Mouse (Mus musculus) forebrain, embryonic 15.5 days (tissue): Measurements from ENCODE around the gene AU021092. TPM values are rescaled to one million over a fixed set of nuclear protein-coding genes. Genes with fewer than 3 reads are reported as not detected.
A peak's percentile ranks its signal among the peaks of the same experiment; 100 is the strongest.

ENCODE experiments used
- ATAC-seq: fragments of 200-750 bp; cut with Nextera tagmentation; replicated peaks from 2 replicates; pipeline ENCODE4 v1.8.0; 2017; ENCODE audit warnings: mild to moderate bottlenecking, moderate TSS enrichment, moderate library complexity
- H3K27ac ChIP-seq: fragments of 300-500 bp; sonication (generic); replicated peaks from 2 replicates; pipeline ENCODE4 v1.5.1; 2015; ENCODE audit warnings: mild to moderate bottlenecking, inconsistent platforms
- H3K27me3 ChIP-seq: fragments of 300-500 bp; sonication (generic); 2 replicates; pipeline ENCODE4 v1.6.1; 2015; ENCODE audit warnings: inconsistent platforms
- H3K36me3 ChIP-seq: fragments of 300-500 bp; sonication (generic); 2 replicates; pipeline ENCODE4 v1.6.1; 2015; ENCODE audit warnings: mild to moderate bottlenecking, inconsistent platforms
- H3K4me1 ChIP-seq: fragments of 300-500 bp; sonication (generic); 2 replicates; pipeline ENCODE4 v1.6.1; 2015; ENCODE audit warnings: inconsistent platforms
- H3K4me2 ChIP-seq: fragments of 300-500 bp; sonication (generic); replicated peaks from 2 replicates; pipeline ENCODE4 v1.6.1; 2015; ENCODE audit warnings: mild to moderate bottlenecking, inconsistent platforms
- H3K4me3 ChIP-seq: fragments of 300-500 bp; sonication (generic); 2 replicates; pipeline ENCODE4 v1.5.1; 2015; ENCODE audit warnings: mild to moderate bottlenecking, inconsistent platforms
- H3K9ac ChIP-seq: fragments of 300-500 bp; sonication (generic); replicated peaks from 2 replicates; pipeline ENCODE4 v1.6.1; 2015; ENCODE audit warnings: mild to moderate bottlenecking, inconsistent platforms
- H3K9me3 ChIP-seq: fragments of 300-500 bp; sonication (generic); 2 replicates; pipeline ENCODE4 v1.6.1; 2016; ENCODE audit warnings: inconsistent platforms
- WGBS: fragments of 180-500 bp; shearing (Covaris S2); methylation state at CpG from one replicate; pipeline ENCODE4 v1.1.7; 2015; ENCODE audit warnings: mixed read lengths; 5-methylcytosine and 5-hydroxymethylcytosine counted together
- polyA plus RNA-seq: library from polyadenylated mRNA; unstranded; fragments of >200 nt; fragmentation: Nextera tagmentation; extraction: Ambion mirVana; gene quantifications from 2 replicates; pipeline ENCODE4 v1.2.1, GENCODE M21; 2015

The AU021092 gene
- polyA plus RNA-seq, 1 experiment from 2014 or later, result 12.5 TPM

DNA sequence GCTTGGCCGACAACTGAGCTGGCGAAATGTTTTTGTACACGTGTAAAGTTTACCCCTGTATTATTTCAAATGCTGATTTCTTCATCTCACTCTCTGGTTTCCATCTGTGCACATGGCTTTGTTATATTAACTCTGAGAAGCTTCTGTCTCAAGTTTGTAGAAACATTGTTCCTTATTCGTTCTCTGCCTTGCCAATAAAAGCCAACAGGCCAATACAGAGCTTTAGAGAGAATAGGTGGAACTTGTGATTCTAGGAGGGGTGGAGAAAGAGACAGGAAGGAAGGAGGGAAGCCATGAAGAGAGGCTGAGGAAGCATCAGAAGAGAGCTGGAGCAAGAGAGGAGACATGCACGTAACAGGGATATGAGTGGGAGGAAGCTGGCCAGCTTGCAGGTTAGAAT lies 16.0 kb downstream of the AU021092 start:
- peaks cover 3% of the 10 kb centered on the region; the same call in 1 of the 2 replicates for H3K27me3 ChIP-seq
- ATAC-seq, result no peak
- H3K4me3 ChIP-seq, result no peak overlapping the region
- no peaks in the 10 kb centered on the region for H3K36me3 ChIP-seq
- no peaks in the 10 kb centered on the region for H3K9me3 ChIP-seq
- H3K4me2 ChIP-seq, result no peak overlapping the region
- WGBS, result 72% methylated on average over 5 of the region's 5 CpGs
- no peak overlapping the region for H3K9ac ChIP-seq
- peaks cover 17% of the 10 kb centered on the region for H3K4me1 ChIP-seq
- no peak overlapping the region for H3K27ac ChIP-seq

DNA sequence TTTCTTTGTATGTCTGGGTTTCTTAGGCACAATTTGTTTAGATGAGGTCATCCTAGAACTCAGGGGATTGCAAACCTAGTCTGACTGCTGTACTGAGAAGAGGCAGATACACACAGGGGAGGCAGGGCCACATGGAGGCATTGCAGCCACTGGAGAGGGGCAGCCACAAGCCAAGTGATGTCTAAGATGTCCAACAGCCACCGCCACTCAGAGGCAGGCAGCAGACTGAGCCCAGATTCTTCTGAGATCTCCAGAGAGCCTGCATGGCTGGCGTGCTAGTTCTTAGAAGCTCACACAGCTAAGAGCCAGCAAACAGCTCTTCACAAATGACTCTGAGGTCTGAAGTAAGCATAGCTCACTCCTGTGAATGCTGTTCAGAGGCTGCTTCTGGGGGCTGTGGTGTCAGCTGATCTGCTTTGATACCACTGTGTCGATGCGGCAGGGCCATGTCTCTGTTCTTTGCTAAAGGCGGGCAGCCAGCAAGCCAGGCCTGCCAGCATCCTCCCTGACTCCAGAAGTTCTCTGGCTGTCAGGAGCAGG lies 16.6 kb downstream of the AU021092 start:
- no peak for ATAC-seq
- peaks cover 3% of the 10 kb centered on the region; the same call in 1 of the 2 replicates for H3K27me3 ChIP-seq
- peaks cover 17% of the 10 kb centered on the region for H3K4me1 ChIP-seq
- H3K9me3 ChIP-seq, result no peaks in the 10 kb centered on the region
- no peak overlapping the region for H3K4me2 ChIP-seq
- H3K9ac ChIP-seq, result no peak overlapping the region
- H3K4me3 ChIP-seq, result no peak overlapping the region
- no peaks in the 10 kb centered on the region for H3K36me3 ChIP-seq
- WGBS, result 86% methylated on average over 5 of the region's 5 CpGs
- H3K27ac ChIP-seq, result no peak overlapping the region

DNA sequence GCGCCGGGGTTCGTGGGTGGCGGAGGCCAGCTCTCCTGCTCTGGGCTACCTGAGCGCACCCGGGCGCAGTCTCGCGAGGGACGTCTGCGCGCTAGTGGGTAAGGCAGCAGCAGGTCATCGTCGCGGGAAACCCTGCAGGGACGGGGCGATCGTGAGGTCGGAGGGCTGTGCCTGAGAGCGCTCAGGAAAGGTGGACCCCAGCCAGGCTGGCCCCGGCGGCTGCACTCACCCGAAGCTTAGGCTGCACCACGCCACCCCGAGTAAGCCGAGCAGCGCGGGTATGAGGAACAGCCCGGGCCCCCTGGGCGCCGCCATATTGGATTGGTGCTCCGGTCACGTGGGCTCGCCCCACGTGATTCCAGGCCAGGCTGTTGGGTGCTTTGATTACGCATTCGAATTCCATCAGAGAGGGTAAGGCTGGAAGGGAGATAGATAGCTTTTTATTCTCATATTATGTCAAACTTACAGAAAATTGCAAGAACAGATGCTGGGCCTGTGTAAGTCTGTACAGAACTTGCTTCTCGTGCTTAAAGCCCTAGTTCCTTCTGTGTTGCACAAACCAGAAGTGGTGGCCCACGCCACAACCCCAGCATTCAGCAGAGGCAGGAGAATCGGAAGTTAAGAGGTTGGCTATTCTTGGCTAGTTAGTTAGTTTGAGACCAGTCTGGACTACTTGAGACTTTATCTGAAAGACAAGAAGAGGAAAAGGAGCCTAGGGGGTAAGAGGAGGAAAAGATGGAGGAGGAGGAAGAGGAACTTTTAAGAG lies 18.2 kb downstream of the AU021092 start, which contains the start of gene Nagpa:
Gene Nagpa (minus strand): TSS at position 345 of the 766 bp plus-strand sequence.
- Histone ChIP-seq H3K27me3 (peaks cover 3% of the 10 kb centered on the region; the same call in 1 of the 2 replicates), H3K36me3 (no peaks in the 10 kb centered on the region), H3K27ac (peak within 1 kb of the TSS; percentile 33), H3K9me3 (no peaks in the 10 kb centered on the region), H3K9ac (peak within 1 kb of the TSS; percentile 54), H3K4me1 (peaks cover 17% of the 10 kb centered on the region), H3K4me2 (peak within 1 kb of the TSS; percentile 96), H3K4me3 (peak within 1 kb of the TSS; percentile 71)
- ATAC-seq, result peak; percentile 94
- WGBS, result 5% methylated on average over 40 of the region's 40 CpGs

DNA sequence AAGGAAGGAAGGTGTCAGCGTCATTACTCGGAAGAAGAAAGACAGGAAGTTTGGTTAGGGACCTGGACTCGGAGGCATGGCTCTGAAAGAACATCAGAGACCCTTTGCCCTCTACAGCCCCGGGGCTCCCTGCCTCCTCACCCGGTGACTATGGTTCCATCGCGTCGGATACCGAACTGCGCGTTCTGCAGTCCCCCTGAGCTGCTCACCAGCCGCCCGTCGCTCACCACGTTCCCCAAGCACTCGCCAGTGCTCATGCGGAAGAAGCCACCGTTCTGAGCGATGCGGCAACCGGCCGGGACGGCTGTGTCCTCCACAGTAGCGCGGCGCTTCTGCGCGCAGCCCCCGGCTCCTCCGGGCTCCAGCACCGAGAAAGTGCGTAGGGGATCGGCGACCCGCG lies 18.9 kb downstream of the AU021092 start:
- WGBS, result 2% methylated on average over 36 of the region's 36 CpGs
- Histone ChIP-seq H3K9ac (peak overlapping the region; percentile 54), H3K4me2 (peak overlapping the region; percentile 96), H3K27me3 (peaks cover 3% of the 10 kb centered on the region; the same call in 1 of the 2 replicates), H3K9me3 (no peaks in the 10 kb centered on the region), H3K27ac (0 out of 2 replicates have a peak overlapping the region, but pooled peaks have one; percentile 33), H3K36me3 (no peaks in the 10 kb centered on the region), H3K4me1 (peaks cover 17% of the 10 kb centered on the region), H3K4me3 (peak overlapping the region; percentile 71)
- ATAC-seq, result peak; percentile 53

DNA sequence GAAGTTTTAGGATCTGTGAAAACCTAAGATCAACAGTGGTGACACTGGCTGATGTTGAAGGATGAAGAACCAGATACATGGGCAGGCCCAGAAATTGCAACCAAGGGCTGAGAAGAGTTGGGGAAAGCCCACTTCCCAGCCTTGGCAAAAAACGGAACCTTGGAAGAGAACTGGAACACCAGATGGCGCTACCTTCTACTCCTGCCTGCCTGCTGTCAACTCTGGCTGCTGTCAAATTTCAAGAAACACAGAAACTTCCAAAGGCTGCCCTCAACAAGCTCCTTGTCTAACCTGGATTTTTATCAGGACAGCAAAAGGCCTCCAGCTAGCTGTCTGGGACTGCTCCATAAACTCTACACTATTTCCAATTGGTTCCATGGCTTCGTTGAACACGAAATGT lies 19.4 kb downstream of the AU021092 start:
- no peak overlapping the region for H3K9ac ChIP-seq
- H3K4me1 ChIP-seq, result peaks cover 17% of the 10 kb centered on the region
- no peak for ATAC-seq
- H3K4me3 ChIP-seq, result peak overlapping the region; percentile 71
- no peaks in the 10 kb centered on the region for H3K36me3 ChIP-seq
- WGBS, result 17% methylated on average over 4 of the region's 4 CpGs
- peak overlapping the region; percentile 96 for H3K4me2 ChIP-seq
- no peaks in the 10 kb centered on the region for H3K9me3 ChIP-seq
- no peak overlapping the region for H3K27ac ChIP-seq
- peaks cover 3% of the 10 kb centered on the region; the same call in 1 of the 2 replicates for H3K27me3 ChIP-seq

DNA sequence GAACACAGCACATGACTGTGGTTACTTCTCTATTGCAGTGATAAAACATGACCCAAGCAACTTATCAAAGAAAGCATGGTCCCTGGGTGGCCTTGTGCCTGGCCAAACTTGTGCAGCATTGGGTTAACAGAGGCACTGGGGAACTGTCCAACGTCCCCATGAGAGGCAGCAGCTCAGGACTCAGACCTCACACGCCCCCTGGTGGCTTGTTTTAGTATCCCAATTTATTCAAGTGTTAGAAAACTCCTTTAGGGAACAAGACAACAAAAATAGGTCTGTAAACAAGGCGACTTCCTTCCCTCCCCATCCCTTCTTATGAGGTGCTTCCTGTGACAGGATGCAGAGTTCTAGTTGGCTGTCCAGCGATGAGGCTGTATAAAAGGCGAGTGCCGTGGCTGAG lies 27.0 kb downstream of the AU021092 start:
- Histone ChIP-seq H3K9ac (no peak overlapping the region), H3K9me3 (no peaks in the 10 kb centered on the region), H3K4me3 (no peak overlapping the region), H3K4me1 (no peaks in the 10 kb centered on the region), H3K4me2 (no peak overlapping the region), H3K27me3 (no peaks in the 10 kb centered on the region), H3K27ac (no peak overlapping the region), H3K36me3 (no peaks in the 10 kb centered on the region)
- 31% methylated on average over 6 of the region's 6 CpGs for WGBS
- ATAC-seq, result no peak; the same call in 1 of the 2 replicates

DNA sequence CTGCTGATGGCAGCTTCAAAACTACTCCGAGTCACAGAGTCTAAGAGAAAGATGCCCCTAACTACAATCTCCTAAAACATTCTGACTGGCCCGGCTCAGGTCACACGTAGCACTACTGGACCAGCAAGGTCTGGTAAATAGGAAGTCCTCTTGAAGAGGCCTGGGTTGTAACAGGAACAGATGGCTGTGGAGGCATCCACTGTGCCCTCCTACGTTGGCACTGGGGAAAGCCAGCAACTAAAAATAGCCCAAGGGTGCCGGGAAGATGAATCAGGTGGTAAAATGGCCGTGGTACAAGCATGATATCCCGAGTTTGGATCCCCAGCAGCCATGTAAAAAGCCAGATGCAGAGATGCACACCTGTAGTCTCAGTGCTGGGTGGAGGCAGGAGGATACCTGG lies 35.9 kb downstream of the AU021092 start:
- Histone ChIP-seq H3K4me2 (no peak overlapping the region), H3K9ac (no peak overlapping the region), H3K36me3 (no peaks in the 10 kb centered on the region), H3K27me3 (no peaks in the 10 kb centered on the region), H3K4me1 (no peaks in the 10 kb centered on the region), H3K9me3 (no peaks in the 10 kb centered on the region), H3K27ac (no peak overlapping the region), H3K4me3 (no peak overlapping the region)
- 79% methylated on average over 7 of the region's 7 CpGs for WGBS
- no peak for ATAC-seq

DNA sequence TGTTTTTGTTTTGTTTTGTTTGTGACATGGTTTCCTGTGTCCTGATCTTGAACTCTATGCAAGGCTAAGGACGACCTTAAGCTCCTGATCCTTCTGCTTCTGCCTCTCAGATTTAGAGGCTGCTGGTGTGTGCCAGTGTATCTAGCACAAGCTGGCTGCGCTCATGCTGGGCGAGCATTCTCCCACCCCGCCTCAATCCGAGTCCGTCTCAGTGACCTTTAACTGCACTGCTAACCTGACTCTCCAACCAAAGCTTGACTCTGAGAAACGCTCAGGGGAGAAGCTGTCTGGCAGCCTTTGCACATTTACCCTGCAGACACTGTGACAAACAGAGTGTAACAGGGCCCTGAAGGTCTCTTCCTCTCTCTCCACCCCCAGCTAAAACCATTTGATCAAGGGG lies 36.4 kb downstream of the AU021092 start:
- no peak for ATAC-seq
- no peaks in the 10 kb centered on the region for H3K4me1 ChIP-seq
- H3K36me3 ChIP-seq, result no peaks in the 10 kb centered on the region
- no peaks in the 10 kb centered on the region for H3K9me3 ChIP-seq
- no peak overlapping the region for H3K4me2 ChIP-seq
- WGBS, result 66% methylated on average over 7 of the region's 7 CpGs
- no peak overlapping the region for H3K4me3 ChIP-seq
- H3K27ac ChIP-seq, result no peak overlapping the region
- H3K9ac ChIP-seq, result no peak overlapping the region
- no peaks in the 10 kb centered on the region for H3K27me3 ChIP-seq

DNA sequence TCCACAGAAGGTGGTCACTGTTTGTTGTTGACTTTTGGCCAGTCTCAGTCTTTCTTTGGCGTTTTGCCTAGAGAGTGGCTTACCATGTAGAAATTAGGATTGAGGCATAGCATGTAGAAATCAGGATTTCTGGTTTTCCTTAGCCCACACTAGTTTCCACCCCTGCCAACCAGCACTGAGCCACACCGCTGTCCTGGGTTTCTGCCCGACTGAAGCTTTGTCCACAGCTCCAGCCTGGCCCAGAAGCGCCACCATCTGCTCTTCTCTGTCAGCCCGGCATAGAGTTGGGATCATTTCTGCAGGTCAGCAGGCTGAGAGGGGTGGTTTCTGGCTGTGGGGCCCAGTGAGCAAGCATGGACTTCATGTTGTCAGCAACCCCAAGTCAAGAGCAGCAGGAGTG lies 37.1 kb downstream of the AU021092 start:
- 86% methylated on average over 5 of the region's 5 CpGs for WGBS
- no peak for ATAC-seq
- Histone ChIP-seq H3K9me3 (no peaks in the 10 kb centered on the region), H3K27me3 (no peaks in the 10 kb centered on the region), H3K4me3 (no peak overlapping the region), H3K4me2 (no peak overlapping the region), H3K4me1 (no peaks in the 10 kb centered on the region), H3K36me3 (no peaks in the 10 kb centered on the region), H3K27ac (no peak overlapping the region), H3K9ac (no peak overlapping the region)

DNA sequence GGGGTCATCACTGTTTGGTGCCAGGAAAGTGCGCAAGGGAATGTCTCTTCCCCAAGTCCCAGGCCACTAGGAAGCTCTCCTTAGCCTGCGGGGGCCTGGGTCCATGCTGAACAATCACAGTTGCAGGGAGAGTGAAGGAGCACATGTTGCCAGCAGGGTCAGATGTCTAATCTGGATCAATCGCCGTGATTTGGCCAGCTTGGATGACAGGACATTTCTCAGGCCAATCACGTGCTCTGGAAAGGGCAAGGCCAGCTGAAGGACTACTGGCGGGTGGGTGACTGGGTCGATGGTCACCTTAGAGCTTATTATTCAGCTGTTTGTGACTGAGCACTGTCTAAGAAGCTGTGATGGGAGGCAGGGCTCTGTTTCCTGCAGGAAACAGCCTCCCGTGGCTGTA lies 38.0 kb downstream of the AU021092 start:
- H3K4me2 ChIP-seq, result no peak overlapping the region
- no peaks in the 10 kb centered on the region for H3K27me3 ChIP-seq
- 62% methylated on average over 8 of the region's 8 CpGs for WGBS
- ATAC-seq, result no peak
- no peaks in the 10 kb centered on the region for H3K36me3 ChIP-seq
- H3K27ac ChIP-seq, result no peak overlapping the region
- no peaks in the 10 kb centered on the region for H3K4me1 ChIP-seq
- no peak overlapping the region for H3K9ac ChIP-seq
- H3K4me3 ChIP-seq, result no peak overlapping the region
- H3K9me3 ChIP-seq, result no peaks in the 10 kb centered on the region

DNA sequence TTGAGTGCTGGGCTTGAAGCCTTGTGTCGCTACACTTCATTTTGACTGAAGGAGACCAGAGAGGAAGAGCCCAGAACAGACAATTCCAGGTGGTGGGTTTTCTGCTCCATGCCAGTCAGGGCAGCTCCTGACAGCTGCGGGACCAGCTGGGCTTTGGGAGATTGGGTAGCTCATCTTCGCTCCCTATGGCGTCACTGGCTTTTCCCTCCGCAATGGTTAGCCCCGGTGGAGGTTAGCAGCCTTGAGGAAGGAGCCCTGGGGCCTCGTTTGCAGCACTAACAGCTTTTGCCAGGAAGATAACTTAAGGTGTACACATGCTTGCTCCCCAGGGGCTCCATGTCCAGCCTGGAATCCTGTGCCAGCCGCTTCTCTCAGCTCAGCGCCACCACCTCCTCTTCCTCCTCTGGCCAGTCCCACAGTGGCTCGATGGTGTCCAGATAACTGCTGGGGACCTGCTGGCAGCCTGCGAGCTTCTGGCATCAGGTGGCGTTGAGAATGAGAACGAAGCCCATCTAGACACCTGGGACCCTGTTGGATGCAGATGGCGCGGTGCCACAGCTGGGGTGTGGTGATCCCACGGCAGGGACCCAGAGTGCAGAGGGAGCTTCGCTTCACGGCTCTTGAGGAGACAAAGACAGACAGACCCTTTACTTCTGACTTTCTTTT lies 38.7 kb downstream of the AU021092 start:
- no peaks in the 10 kb centered on the region for H3K36me3 ChIP-seq
- WGBS, result 81% methylated on average over 18 of the region's 18 CpGs
- ATAC-seq, result no peak
- no peaks in the 10 kb centered on the region for H3K27me3 ChIP-seq
- no peak overlapping the region for H3K4me3 ChIP-seq
- H3K9me3 ChIP-seq, result no peaks in the 10 kb centered on the region
- H3K4me2 ChIP-seq, result no peak overlapping the region
- H3K4me1 ChIP-seq, result no peaks in the 10 kb centered on the region
- no peak overlapping the region for H3K27ac ChIP-seq
- H3K9ac ChIP-seq, result no peak overlapping the region

DNA sequence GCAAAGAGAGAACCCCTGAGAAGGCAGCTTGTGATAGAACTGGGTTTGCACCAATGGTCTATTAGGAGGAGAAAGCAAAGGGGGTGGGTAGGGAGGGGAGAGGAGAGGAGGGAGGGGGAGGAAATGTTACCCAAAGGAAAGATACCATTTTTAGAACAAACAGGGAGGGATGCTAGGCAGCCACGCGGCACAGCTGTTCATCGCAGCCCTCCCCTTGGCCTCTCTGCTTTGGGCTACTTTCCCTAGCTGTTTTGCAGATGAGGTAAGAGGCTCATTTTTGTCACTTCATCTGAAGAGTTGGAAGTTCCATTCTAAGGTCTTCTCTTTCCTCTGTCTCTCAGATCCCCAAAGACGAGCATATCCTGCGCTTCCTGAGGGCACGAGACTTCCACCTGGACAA lies 49.5 kb downstream of the AU021092 start:
- 96% methylated on average over 6 of the region's 6 CpGs for WGBS
- Histone ChIP-seq H3K9ac (no peak overlapping the region), H3K4me1 (no peaks in the 10 kb centered on the region), H3K9me3 (no peaks in the 10 kb centered on the region), H3K4me3 (no peak overlapping the region), H3K4me2 (no peak overlapping the region), H3K36me3 (no peaks in the 10 kb centered on the region), H3K27ac (no peak overlapping the region), H3K27me3 (no peaks in the 10 kb centered on the region)
- no peak for ATAC-seq
